Mouse (Mus musculus) testis, adult 2 months (tissue): ENCODE measurements around the gene Rims3.

Experiments used
- CTCF ChIP-seq: fragments of 200-500 bp; IDR thresholded peaks from 2 replicates; pipeline ENCODE4 v1.5.1; 2012; ENCODE audit warnings: low read depth, mild to moderate bottlenecking, inconsistent platforms, low read length, moderate library complexity; ENCODE audit not compliant: control insufficient read depth, insufficient read depth, insufficient replicate concordance
- POLR2A ChIP-seq: fragments of 200-500 bp; IDR thresholded peaks from 2 replicates; pipeline ENCODE4 v1.6.1; 2012; ENCODE audit warnings: low read depth, mild to moderate bottlenecking, inconsistent platforms, low read length, moderate library complexity; ENCODE audit not compliant: control insufficient read depth

GRCm38 (mm10) chr4:120892516-120892915, 37.9 kb downstream of the Rims3 start:
- TF ChIP-seq POLR2A = no peak
- no peak for TF ChIP-seq CTCF
